Mouse (Mus musculus) retina, adult 2 months (tissue): ENCODE results near the gene Mrvi1.
A peak's percentile ranks its signal among the peaks of the same experiment; 100 is the strongest.

Experiments
- DNase-seq: peaks from one replicate; pipeline ENCODE4 v3.0.0-alpha.2; 2012; ENCODE audit warnings: low read depth, low spot score

Gene Mrvi1

DNA sequence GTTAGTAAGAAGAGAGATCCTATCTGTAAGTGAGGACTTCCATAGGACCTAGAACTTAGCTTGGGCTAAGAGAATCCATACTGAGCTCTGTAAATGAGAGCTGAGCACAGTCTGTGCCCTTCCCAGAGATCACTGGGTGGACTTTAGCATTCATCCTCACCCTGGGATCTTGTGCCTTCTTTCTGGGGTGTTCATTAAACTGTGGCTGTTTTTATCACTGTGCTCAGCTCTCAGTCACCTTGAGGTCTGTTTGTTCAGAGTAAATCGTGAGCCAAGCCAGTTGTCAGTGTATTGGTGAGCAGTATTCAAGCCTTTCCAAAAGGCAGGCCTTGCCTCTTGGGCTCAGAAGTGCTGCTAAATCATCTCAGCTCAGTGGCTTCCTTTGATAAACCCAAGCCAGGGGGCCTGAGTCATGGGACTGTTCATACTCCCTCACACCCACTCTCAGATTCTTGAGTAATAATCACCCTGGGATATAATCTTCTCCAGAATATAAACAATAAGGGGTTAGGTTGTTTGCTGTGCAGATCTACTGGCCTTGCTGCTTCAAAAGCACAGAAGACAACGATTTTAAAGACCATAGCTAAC, 100.4 kb downstream of the Mrvi1 start:
- DNase-seq: no peak

DNA sequence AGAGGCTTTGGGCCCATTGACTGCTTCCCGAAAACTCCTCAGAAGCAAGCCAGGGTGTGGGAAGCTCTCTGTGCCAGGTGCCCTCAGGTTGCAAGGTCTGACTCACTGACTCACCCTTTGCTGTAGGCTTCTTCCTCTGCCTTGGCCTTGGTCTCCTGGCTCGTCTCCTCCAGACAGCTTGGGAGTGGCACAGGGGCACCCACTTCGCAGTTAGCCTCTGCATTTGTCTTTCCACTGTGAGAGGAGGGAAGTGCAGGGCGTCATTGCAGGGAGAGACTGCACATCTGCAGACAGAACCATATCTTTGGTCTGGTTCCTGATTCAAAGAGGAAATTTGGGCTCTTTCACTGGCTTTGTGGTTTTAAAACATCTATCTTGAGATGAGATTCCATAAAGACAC, 104.2 kb downstream of the Mrvi1 start:
- no peak for DNase-seq

DNA sequence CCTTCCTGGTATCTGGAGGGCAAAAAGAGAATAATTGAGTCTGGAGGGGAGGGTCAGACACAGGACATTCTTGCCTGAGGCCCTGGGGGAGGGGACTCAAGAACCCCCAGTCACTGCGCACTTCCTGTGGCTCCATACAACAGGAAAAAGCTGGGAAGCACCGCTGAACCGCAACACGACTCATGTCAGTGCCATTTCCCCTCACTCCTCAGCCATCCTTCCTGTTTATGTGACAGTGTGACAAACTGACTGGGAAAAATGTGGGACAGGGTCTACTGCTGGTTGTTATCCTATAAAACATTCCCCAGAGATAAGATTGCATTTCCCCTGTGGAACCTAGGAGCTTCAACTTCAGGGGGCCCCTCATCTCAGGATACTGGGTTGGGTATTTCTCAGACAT, 105.3 kb downstream of the Mrvi1 start:
- DNase-seq: no peak

DNA sequence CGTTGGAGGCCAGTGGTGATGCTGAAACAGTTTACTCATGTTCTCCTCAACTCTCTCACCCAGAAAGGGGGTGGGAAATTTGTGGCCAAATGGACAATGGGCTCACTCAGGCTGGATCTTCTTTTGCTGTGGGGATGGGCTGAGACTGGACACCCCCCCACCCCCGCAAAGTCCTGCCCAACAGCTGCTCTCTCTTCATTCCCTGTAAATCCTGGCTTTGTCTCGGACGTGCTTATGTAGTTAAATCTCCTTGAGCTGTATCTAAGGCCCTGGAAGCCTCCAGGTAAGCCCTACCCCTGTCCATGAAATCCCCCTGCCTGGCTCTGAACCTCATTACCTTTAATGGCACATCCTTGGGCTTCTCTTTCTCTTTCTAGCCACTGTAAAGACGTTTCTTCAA, 113.5 kb downstream of the Mrvi1 start:
- no peak for DNase-seq

DNA sequence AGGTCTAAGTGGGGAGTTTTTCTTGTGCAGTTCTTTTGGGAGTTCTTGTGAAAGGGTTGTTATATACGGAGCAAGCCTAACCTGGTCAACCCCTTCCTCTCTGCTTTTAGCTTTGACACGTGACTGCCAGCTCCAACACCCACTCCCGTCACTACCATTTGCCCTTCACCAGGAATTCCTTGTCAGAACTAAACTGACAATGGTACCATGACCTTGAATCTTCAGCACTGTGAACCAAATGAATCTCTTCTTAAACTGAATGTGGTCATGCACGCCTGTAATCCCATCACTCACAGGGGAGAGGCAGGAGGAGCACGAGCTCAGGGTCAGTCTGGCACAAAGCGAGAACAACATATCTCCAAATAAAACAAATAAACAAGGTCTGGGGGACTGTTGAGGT, 115.1 kb downstream of the Mrvi1 start:
- DNase-seq: no peak

DNA sequence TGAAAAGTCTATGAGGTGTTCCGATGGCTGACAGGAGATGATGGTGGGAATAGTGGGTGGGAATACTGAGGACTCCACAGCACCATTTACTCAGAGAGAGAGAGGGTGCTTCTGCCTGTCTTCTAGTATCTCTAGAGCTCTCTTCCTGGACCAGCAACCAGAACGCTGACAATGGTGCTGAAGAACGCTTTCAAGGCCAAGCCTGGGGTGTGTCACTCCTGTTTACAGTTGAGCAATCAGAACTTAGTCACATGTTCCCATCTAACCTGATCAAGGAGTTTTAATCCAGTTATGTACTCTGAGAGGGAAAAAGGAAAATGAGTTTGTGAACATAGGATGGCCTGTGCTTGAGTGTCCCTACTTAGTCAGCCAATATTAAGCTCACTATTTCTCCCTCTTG, 116.2 kb downstream of the Mrvi1 start:
- DNase-seq: no peak

DNA sequence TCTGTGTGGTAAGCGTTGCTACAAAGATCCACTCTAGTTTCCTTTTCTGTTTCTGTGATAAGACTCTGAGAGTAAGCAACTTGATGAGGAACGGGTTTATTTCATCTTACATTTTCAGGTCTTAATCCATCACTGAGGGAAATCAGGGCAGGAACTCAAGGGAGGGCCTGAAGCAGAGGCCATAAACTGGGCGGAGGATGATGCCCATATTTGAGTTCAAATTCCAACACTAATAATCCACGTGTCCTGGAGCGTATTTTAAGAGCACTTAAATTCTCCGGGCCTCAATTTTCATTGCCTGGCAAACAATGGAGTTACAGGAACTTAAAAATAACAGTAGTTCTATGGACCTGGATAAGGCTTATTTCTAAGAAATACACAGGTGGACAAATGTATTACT, 116.7 kb downstream of the Mrvi1 start:
- DNase-seq: no peak

DNA sequence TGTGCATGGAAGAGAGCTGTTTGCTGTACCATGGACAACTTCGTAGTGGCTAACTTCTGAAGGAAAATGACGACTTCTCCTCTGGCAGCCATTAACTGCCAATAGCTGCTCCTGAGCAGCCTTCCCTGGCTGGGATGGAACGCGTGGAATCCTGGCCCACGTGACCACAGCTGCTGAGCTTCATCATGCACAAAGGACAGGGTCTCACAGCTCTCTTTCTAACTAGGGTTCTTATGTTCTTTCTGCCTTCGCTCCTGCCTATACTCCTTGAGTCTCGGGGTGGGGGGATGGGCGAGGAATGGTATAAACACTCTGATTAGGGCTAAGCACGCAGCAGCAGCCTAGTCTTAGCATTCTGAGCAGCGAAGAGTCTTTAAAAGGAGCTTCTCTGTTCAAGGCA, 117.2 kb downstream of the Mrvi1 start:
- no peak for DNase-seq

DNA sequence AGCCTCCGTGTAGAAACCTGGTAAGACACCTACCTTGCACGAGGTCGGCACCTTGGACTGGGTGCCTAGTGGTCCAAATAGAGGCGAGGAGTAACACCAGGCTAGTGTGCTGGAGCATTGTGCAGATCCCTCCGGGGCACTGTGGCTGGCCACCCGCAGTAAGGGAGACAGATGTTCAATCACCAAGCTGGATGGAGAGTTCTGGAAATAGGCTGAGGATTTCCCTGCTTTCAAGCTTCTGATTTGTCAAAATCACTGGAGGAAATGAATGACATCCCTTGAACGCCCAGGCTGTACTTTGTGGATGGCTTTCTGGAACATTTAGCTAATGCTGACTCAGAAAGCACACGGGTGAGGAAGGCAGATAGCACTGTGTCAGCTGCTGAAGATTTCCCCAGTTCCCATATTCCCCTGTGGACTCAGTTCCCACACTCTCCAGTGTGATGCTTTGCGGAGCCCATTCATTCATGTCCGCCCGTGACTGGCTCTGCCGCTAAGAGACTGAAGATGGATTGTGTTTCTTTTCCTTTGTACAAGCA, 119.4 kb downstream of the Mrvi1 start, which contains the start of gene Lyve1:
Gene Lyve1 (minus strand): TSS at position 489 of the 539 bp plus-strand sequence.
- DNase-seq: no peak

DNA sequence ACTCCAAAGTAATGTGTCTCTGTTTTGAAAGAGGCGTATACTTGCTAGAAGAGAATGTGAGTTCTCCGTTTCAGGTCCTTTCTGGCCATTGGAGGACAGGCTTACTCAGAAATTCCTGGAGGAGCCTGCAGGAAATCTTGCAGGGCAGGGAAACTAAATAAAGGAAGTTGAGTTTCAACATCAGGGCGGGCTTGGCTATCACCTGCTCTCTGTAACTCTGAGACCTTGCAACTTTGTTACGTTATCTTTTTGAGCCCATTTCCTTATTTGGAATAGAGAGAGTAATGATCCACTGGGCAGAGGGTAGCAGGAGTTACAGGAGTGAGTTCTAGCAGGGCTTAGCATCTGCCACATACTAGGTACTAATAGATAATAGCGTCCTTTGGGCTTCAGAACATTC, 122.1 kb downstream of the Mrvi1 start:
- no peak for DNase-seq

DNA sequence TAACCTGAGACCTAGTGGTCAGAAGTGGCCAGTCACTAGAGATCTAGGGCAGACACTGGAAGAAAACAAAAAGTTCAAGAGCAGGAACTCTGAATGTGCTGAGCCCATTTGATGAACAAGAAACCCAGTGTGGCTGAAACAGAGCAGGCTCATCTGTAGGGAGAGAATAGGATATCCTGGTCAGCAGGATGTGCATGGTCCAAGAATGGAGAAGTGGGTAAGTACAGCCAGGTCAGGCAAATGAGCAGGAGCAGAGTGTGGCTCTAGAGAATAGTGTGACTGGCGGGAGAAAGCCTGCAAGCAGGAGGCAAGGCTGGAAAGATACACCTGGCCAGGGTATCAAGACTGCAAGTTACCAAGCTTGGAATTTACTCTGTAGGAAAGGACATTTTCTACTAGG, 126.7 kb downstream of the Mrvi1 start:
- DNase-seq: no peak

DNA sequence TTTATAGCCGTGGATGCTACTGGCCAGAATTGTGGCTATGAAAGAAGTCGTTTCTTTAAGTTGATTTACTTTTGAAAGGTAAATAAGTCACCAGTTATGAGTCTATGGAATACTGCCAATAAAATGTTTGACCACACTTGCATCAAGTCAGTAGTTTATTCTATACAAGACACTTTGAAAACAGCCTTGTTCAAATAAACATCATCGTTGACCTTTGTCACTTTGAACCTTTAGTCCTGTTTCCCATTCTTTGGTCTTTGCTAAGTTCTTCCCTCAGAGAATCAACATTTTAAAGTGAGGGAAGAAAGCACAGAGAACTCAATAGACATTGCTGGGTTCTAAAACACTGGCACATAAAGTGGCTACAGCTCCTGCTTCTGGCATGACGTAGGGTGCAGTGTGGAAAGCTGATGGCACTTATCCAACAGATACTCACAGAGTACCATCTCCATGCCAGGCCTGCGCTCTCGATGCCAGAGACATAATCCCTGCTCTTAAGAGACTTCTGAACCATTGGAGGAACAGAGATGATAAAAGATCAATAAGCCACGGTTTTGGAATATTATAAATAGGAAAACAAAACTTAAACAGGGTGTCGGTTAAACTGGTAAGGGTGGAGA, 127.2 kb downstream of the Mrvi1 start:
- no peak for DNase-seq

DNA sequence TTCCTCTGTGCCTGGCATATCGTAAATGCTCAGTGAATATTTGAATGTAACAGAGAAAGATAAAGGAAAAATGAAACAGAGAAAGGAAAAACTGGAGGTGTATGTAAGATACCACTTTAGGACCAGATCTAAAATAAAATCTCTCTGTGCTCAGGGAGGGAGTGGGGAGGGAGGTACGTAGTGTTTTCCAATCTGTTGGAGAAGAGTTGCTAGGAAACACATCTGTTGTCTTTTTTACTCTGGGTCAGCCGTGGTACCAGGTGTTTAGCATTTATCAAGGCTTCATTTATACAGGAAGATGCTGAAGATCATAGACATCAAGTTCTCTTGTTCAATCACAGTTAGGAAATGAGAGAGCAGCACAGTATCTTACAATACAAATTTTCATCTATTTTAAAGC, 127.7 kb downstream of the Mrvi1 start:
- no peak for DNase-seq

DNA sequence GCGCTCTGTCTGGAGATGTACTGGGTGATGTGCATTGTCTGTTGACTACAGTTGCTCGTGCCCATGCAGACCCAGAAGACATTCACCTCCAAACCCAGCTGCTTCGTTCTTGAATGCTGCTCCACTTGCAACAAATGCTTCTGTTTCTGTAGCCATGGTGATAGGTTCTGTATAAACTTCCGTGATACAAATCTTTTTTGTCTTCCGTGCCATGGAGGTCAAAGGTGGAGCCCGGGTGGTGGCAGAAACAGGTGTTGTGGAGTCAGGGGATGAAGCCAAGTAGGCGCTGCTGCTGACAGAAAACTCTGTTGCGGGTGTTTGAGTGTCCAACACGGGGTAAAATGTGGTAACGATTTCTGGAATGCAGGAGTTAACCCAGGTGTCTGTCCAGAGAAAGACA, 128.7 kb downstream of the Mrvi1 start:
- no peak for DNase-seq

DNA sequence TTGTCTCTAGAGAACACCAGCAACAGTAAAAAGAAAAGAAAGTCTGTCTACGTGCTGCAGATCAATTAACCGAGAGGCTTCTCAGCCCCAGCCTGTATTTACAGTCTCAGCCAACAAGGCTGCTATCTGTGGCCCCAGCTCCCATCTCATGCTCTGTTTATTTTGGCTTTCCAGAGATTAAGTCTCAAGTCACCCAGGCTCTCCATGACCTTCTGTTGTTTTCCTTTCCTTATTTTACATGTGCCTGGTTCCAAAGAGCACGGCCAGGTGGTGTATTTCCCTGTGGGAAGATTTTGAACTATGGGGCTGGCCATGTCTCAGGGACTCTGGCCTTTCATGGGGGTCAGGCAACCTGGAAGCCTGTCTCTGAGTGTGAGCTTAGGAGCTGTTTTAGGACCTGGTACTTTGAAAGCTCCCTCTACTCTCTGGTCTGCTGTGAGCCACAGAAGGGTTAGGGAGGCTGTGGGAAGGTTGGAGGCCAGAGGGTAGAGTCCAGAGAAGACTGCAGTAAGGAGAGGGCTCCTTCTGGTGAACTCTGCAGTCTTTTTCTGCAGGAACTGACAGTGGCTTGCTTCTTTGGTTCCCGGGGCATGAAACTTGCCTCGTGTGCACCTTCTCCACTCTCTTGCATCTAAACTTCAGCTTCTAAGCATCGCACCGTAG, 130.6 kb downstream of the Mrvi1 start:
- DNase-seq: no peak

DNA sequence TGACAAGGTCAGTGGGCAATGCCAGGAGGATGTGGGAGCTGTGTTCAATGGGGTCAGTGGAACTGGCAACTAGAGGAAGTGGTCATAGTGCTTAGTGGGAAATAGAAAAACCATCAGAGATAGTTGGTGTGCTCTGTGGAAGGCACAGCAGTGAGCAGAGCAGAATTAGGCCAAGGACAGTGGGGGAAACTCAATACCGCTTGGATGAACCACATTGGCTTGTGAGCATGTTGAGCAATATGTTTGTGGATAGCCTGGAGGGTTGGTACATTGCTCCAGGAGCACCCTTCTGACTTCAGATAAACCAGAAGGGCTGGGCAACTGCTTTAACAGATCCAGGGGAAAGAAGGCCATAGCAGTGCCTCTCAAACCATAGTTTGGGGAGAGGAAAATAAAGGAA, 133.9 kb downstream of the Mrvi1 start:
- no peak for DNase-seq

DNA sequence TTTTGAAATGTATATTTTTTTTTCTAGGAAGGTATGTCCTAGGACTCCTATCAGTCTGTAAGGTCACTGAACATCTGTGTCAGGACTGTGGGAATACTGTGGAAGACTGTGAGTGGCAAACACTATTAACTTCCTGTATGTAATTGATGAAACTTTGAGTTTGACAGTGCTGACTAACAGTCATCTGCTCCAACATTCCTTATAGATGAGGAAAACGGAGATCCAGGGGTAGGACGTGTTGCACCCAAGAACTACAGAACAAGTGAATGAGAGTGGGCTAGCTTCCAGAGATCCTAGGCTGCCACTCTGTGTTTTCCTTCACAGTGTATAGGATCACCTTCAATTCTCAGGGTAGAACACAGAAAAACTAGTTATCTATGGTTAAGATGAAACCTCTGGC, 134.9 kb downstream of the Mrvi1 start:
- no peak for DNase-seq

DNA sequence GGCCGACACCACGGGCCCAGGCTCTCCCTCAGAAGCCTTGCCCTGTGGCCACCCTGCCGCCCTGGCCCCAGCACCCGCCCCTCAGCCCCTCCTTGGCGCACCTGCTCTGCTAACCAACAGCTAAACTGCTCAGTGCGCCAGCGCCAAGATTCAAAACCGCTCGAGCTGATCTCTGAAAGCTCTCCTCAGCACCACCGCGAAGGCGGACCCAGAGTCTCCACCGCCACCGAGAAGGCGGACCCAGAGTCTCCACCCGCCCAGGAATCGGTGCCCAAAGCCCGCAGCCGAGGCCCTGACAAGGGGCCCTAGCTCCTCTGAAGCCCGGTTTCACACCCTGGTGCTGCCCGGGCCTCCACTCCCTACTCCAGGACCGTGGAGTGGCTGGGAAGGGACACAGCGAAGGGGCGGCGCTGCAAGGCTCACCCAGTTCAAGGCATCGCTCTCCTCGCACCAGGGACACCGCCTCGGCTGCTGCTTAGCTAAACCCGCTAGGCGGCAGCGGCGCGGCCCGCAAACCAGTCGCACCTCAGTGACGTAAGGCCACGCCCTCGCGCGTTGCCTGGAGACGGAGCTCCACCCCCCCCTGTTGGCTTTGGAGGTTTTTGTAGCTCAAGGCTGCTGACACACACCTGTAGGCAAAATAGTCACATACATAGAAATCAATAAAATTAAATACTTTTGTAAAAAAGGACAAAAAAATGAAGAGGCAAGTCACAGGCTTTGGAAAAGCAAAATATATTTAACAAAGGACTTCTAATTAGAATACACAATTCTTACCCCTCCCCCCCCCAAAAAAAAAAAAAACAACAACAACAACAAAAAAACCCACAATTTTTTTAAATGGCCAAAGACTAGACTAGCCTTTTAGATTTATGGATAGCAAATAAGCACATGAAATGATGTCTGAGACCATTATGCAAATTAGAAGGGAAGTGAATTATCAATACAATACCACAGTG, 138.1 kb downstream of the Mrvi1 start, which contains the start of gene Rnf141:
Gene Rnf141 (minus strand): TSS at position 542 of the 959 bp plus-strand sequence.
- peak; percentile 80 for DNase-seq

DNA sequence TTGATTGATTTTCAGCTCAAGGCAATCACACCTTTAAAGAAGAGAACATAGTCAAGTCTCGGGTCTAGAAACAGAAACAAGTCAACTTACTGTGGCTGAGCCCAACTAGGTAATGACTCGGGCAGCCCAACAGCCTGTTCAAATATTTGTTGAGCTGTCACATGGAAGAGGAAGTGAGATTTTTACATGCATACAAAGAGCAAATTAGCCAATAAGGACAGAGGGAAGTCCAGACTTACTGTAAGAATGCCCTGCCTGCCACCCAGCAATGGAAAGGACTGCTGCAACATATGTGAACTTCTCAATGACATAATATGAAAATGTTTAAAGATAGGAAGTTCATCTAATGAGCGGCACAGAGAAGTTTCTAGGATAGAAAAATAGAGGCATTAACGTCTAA, 141.9 kb downstream of the Mrvi1 start:
- no peak for DNase-seq

DNA sequence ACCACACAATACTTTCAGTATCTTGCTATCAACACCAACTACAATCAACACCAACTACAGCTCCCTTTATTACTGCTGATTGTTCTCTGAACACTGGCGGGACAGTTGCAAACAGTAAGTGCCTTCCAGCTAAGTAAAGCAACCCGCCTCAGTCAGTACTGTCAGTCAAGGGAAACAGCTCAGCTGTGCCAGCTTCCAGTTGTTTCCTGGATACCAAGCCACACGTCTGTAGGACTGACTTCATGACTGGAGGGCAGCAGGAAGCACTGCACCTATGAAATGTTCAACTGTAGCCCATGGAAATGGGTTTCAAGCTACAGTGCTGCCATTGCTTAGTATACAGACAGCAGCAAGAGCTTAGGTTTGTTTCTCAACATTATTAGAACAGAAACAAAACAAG, 147.7 kb downstream of the Mrvi1 start:
- DNase-seq: no peak

DNA sequence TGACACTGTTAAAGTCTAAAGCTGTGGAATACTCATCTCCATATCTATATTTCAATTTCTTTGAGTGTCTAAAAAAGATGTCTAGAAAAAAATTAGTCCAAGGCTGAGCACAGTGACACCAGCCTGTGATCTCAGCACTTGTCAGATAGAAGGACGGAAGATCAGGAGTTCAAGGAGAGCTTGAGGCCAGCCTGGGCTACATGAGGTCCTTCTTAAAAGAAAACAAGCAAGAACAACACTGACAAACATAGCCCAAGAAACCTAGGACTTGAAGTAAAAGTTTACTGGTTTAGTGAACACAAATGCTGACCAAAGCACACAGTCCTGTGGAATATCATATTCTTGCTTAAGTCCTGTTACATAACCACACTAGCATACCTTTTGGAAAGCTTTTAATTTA, 148.2 kb downstream of the Mrvi1 start:
- DNase-seq: no peak

DNA sequence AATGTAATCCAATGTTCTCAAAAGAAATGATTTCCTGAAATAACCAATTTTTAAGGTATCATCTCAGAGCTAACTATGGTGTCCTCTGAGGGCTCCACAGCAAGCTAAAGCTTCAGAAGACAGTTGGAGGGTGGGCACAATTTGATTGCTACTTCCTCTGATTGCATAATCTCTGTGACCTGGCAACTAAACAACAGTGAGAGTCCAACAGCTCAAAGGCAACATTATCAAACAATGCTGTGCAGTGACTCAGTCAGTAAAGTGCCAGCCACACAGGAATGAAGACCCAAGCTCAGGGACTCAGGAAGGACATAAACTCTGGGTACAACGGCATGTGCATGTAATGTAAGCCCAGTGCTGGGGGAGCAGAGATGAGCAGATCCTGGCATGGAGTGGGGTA, 149.2 kb downstream of the Mrvi1 start:
- no peak for DNase-seq
